Mouse (Mus musculus) hindbrain, embryonic 14.5 days (tissue): ENCODE measurements around the gene Cog1. TPM values are rescaled to one million over a fixed set of nuclear protein-coding genes. Genes with fewer than 3 reads are reported as not detected.

Experiments used
- ATAC-seq: fragments of 200-750 bp; cut with Nextera tagmentation; 2 replicates; pipeline ENCODE4 v1.8.0; 2017; ENCODE audit warnings: moderate number of reproducible peaks, mild to moderate bottlenecking, moderate TSS enrichment, moderate library complexity; ENCODE audit not compliant: low FRiP score
- DNase-seq: peaks from one replicate; pipeline ENCODE4 v3.0.0-alpha.2; 2015; ENCODE audit warnings: low spot score
- H3K27ac ChIP-seq: fragments of 300-500 bp; sonication (generic); 2 replicates; pipeline ENCODE4 v1.5.1; 2014; ENCODE audit warnings: mild to moderate bottlenecking, moderate library complexity
- H3K27me3 ChIP-seq: fragments of 300-500 bp; sonication (generic); 2 replicates; pipeline ENCODE4 v1.6.1; 2014; ENCODE audit warnings: mild to moderate bottlenecking, low read length, mixed read lengths; ENCODE audit not compliant: control insufficient read depth, insufficient read depth
- H3K36me3 ChIP-seq: fragments of 300-500 bp; sonication (generic); replicated peaks from 2 replicates; pipeline ENCODE4 v1.6.1; 2014; ENCODE audit not compliant: control insufficient read depth, insufficient read depth
- H3K4me1 ChIP-seq: fragments of 300-500 bp; sonication (generic); replicated peaks from 2 replicates; pipeline ENCODE4 v1.6.1; 2014; ENCODE audit warnings: antibody characterized with exemption, low read length, mixed read lengths; ENCODE audit not compliant: control insufficient read depth, insufficient read depth
- H3K4me2 ChIP-seq: fragments of 300-500 bp; sonication (generic); replicated peaks from 2 replicates; pipeline ENCODE4 v1.6.1; 2014; ENCODE audit warnings: mild to moderate bottlenecking, moderate library complexity
- H3K4me3 ChIP-seq: fragments of 300-500 bp; sonication (generic); replicated peaks from 2 replicates; pipeline ENCODE4 v1.5.1; 2014; ENCODE audit warnings: mild to moderate bottlenecking, low read length
- H3K9ac ChIP-seq: fragments of 300-500 bp; sonication (generic); 2 replicates; pipeline ENCODE4 v1.6.1; 2014
- H3K9me3 ChIP-seq: fragments of 300-500 bp; sonication (generic); 2 replicates; pipeline ENCODE4 v1.6.1; 2016; ENCODE audit warnings: low read length; ENCODE audit not compliant: control insufficient read depth
- WGBS: fragments of 180-500 bp; shearing (Covaris S2); extraction: QIAGEN DNeasy Blood & Tissue Kit; methylation state at CpG from one replicate; pipeline ENCODE4 v1.1.7; 2014; 5-methylcytosine and 5-hydroxymethylcytosine counted together
- polyA plus RNA-seq: library from polyadenylated mRNA; unstranded; fragments of >200 nt; fragmentation: Nextera tagmentation; extraction: Ambion mirVana; gene quantifications from 2 replicates; pipeline ENCODE4 v1.2.1, GENCODE M21; 2014

Cog1 gene
- polyA plus RNA-seq, 1 experiment from 2014 or later, result 38.0 TPM

- no peak for DNase-seq
- no peak overlapping the region for H3K4me3 ChIP-seq
- H3K9me3 ChIP-seq, result no peaks in the 10 kb centered on the region
- no peaks in the 10 kb centered on the region for H3K4me1 ChIP-seq
- H3K9ac ChIP-seq, result no peak overlapping the region
- peaks cover 11% of the 10 kb centered on the region for H3K36me3 ChIP-seq
- no peak overlapping the region for H3K27ac ChIP-seq
- H3K4me2 ChIP-seq, result no peak overlapping the region
- WGBS, result 54% methylated on average over 4 of the region's 4 CpGs
- no peaks in the 10 kb centered on the region for H3K27me3 ChIP-seq
- no peak for ATAC-seq
Measured at GRCm38 (mm10) chr11:113627785-113628184, 21.2 kb upstream of the Cog1 start.

GRCm38 (mm10) chr11:113630642-113631041 is 18.3 kb upstream of the Cog1 start:
- 60% methylated on average over 7 of the region's 7 CpGs for WGBS
- no peak overlapping the region for H3K4me3 ChIP-seq
- ATAC-seq, result no peak

GRCm38 (mm10) chr11:113631302-113631701 is 17.7 kb upstream of the Cog1 start:
- Histone ChIP-seq H3K9ac (no peak overlapping the region), H3K4me2 (no peak overlapping the region), H3K36me3 (no peaks in the 10 kb centered on the region), H3K9me3 (no peaks in the 10 kb centered on the region), H3K4me3 (no peak overlapping the region), H3K27me3 (no peaks in the 10 kb centered on the region), H3K4me1 (no peaks in the 10 kb centered on the region), H3K27ac (no peak overlapping the region)
- DNase-seq (no peak), ATAC-seq (no peak)
- 86% methylated on average over 8 of the region's 8 CpGs for WGBS

More at GRCm38 (mm10) chr11:113630642-113631041, 18.3 kb upstream of the Cog1 start:
- H3K9me3 ChIP-seq, result no peaks in the 10 kb centered on the region
- H3K4me1 ChIP-seq, result no peaks in the 10 kb centered on the region
- H3K9ac ChIP-seq, result no peak overlapping the region
- H3K27ac ChIP-seq, result no peak overlapping the region
- no peaks in the 10 kb centered on the region for H3K27me3 ChIP-seq
- H3K36me3 ChIP-seq, result 0 out of 2 replicates have a peak, but pooled peaks cover under 1% of the 10 kb centered on the region
- DNase-seq, result peak; percentile 32
- H3K4me2 ChIP-seq, result no peak overlapping the region

GRCm38 (mm10) chr11:113631862-113632261 is 17.1 kb upstream of the Cog1 start:
- no peak overlapping the region for H3K27ac ChIP-seq
- no peaks in the 10 kb centered on the region for H3K9me3 ChIP-seq
- no peak overlapping the region for H3K4me2 ChIP-seq
- 56% methylated on average over 8 of the region's 8 CpGs for WGBS
- H3K27me3 ChIP-seq, result no peaks in the 10 kb centered on the region
- DNase-seq (no peak), ATAC-seq (no peak)
- H3K36me3 ChIP-seq, result no peaks in the 10 kb centered on the region
- no peak overlapping the region for H3K4me3 ChIP-seq
- H3K4me1 ChIP-seq, result no peaks in the 10 kb centered on the region
- H3K9ac ChIP-seq, result no peak overlapping the region

GRCm38 (mm10) chr11:113632303-113632702 is 16.7 kb upstream of the Cog1 start:
- no peaks in the 10 kb centered on the region for H3K4me1 ChIP-seq
- 78% methylated on average over 7 of the region's 7 CpGs for WGBS

GRCm38 (mm10) chr11:113633398-113633797 is 15.6 kb upstream of the Cog1 start:
- H3K9me3 ChIP-seq, result 0 out of 2 replicates have a peak, but pooled peaks cover 3% of the 10 kb centered on the region
- H3K36me3 ChIP-seq, result no peaks in the 10 kb centered on the region
- no peak for ATAC-seq
- H3K4me3 ChIP-seq, result no peak overlapping the region
- H3K4me1 ChIP-seq, result no peaks in the 10 kb centered on the region
- no peak overlapping the region for H3K27ac ChIP-seq
- 95% methylated on average over 5 of the region's 5 CpGs for WGBS
- H3K9ac ChIP-seq, result no peak overlapping the region
- H3K27me3 ChIP-seq, result no peaks in the 10 kb centered on the region
- no peak overlapping the region for H3K4me2 ChIP-seq
- no peak for DNase-seq

More at GRCm38 (mm10) chr11:113632303-113632702, 16.7 kb upstream of the Cog1 start:
- H3K27ac ChIP-seq, result no peak overlapping the region
- DNase-seq (no peak), ATAC-seq (no peak)
- no peak overlapping the region for H3K9ac ChIP-seq
- H3K36me3 ChIP-seq, result no peaks in the 10 kb centered on the region
- no peaks in the 10 kb centered on the region for H3K9me3 ChIP-seq
- H3K27me3 ChIP-seq, result no peaks in the 10 kb centered on the region
- no peak overlapping the region for H3K4me2 ChIP-seq
- H3K4me3 ChIP-seq, result no peak overlapping the region

GRCm38 (mm10) chr11:113634699-113635121 is 14.3 kb upstream of the Cog1 start:
- H3K4me3 ChIP-seq, result no peak overlapping the region
- no peak overlapping the region for H3K9ac ChIP-seq
- DNase-seq (no peak), ATAC-seq (no peak)
- H3K9me3 ChIP-seq, result 0 out of 2 replicates have a peak, but pooled peaks cover 6% of the 10 kb centered on the region
- H3K36me3 ChIP-seq, result no peaks in the 10 kb centered on the region
- H3K27me3 ChIP-seq, result no peaks in the 10 kb centered on the region
- no peak overlapping the region for H3K4me2 ChIP-seq
- H3K27ac ChIP-seq, result no peak overlapping the region
- 55% methylated on average over 10 of the region's 10 CpGs for WGBS
- H3K4me1 ChIP-seq, result no peaks in the 10 kb centered on the region

- DNase-seq (no peak), ATAC-seq (no peak)
- Histone ChIP-seq H3K36me3 (no peaks in the 10 kb centered on the region), H3K27ac (no peak overlapping the region), H3K9me3 (0 out of 2 replicates have a peak, but pooled peaks cover 6% of the 10 kb centered on the region), H3K4me2 (no peak overlapping the region), H3K4me1 (no peaks in the 10 kb centered on the region), H3K9ac (no peak overlapping the region), H3K4me3 (no peak overlapping the region), H3K27me3 (no peaks in the 10 kb centered on the region)
- 94% methylated on average over 12 of the region's 12 CpGs for WGBS
Measured at GRCm38 (mm10) chr11:113638680-113639079, 10.3 kb upstream of the Cog1 start.

GRCm38 (mm10) chr11:113645181-113645580 is 3.8 kb upstream of the Cog1 start:
- WGBS, result 89% methylated on average over 3 of the region's 3 CpGs
- ATAC-seq, result no peak
- no peak overlapping the region for H3K9ac ChIP-seq
- H3K4me3 ChIP-seq, result no peak overlapping the region
- no peaks in the 10 kb centered on the region for H3K36me3 ChIP-seq
- H3K27me3 ChIP-seq, result no peaks in the 10 kb centered on the region
- no peak for DNase-seq
- H3K4me1 ChIP-seq, result peaks cover 5% of the 10 kb centered on the region; the same call in 1 of the 2 replicates
- H3K4me2 ChIP-seq, result no peak overlapping the region
- H3K27ac ChIP-seq, result no peak overlapping the region
- H3K9me3 ChIP-seq, result no peaks in the 10 kb centered on the region

GRCm38 (mm10) chr11:113648152-113648551 is 817 bp upstream of the Cog1 start:
- Histone ChIP-seq H3K9ac (no peak overlapping the region), H3K4me3 (no peak overlapping the region), H3K4me2 (peak overlapping the region; percentile 18; the same call in 1 of the 2 replicates), H3K27me3 (no peaks in the 10 kb centered on the region), H3K9me3 (no peaks in the 10 kb centered on the region), H3K27ac (no peak overlapping the region), H3K4me1 (peaks cover 14% of the 10 kb centered on the region), H3K36me3 (peaks cover 12% of the 10 kb centered on the region)
- WGBS, result 3% methylated on average over 15 of the region's 15 CpGs
- ATAC-seq, result no peak
- peak; percentile 85 for DNase-seq
